Mouse (Mus musculus): ENCODE measurements around the gene Mup6. TPM values are rescaled to one million over a fixed set of nuclear protein-coding genes. Genes with fewer than 3 reads are reported as not detected.

Gene Mup6
- polyA plus RNA-seq (2015; fragmentation: Nextera tagmentation; extraction: Ambion mirVana): not detected in 2 replicates

DNA sequence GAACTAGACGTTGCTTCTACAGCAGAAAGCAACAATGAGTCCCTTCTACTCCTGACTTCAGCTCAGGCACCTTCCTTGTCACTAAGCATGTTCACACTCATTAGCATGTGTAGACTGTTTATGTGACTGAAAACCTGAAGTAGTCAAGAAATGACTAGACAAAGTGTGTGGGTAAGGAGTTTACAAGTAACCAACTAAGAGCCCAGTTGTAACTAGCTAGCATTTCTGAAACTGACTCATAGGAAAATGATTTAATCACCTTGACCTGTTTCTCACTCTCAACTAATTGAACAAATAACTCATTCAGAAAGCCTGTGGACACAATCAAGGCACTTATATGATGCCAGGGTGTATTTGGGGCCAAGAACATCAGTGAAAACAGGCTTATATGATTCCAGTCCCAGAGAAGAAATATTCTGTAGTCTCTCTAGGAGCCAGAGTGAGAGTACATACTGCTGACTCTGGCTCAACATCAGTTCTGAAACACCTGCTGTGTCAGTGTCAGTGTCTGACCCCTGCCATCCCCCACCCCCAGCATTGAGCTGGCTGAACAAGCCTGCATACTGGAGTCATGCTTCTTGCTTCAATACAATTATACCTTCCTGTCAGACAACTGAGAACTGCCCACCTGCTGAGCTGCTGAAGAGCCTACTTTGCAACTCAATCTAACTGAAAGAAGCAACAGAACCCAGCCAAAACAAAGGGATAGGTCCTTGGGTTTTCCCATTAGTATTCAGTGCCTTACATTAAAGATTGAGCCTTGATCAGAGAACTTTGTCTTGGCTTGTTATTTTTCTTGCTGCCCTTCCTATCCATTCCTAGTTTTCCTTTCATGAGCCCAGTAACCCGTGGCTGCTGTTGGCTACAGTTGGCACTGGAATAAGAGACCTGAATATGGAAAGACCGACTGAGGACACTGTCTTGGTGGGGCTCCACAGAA lies at the start of gene Mup6:
Gene Mup6, plus strand, starts transcription at position 890 of the 940 bp plus-strand sequence.
- Histone ChIP-seq H3K4me2 (ENCODE audit: low read length) (no peak within 1 kb of the TSS), H3K9me3 (replicated peaks; ENCODE audit: control insufficient read depth, low read length, poor library complexity, severe bottlenecking) (no peaks in the 10 kb centered on the region), H3K9ac (ENCODE audit: low read depth, low read length) (no peak within 1 kb of the TSS), H3K36me3 (ENCODE audit: control insufficient read depth, insufficient read depth, low read length) (no peaks in the 10 kb centered on the region), H3K27ac (ENCODE audit: low read length) (no peak within 1 kb of the TSS), H3K27me3 (ENCODE audit: control insufficient read depth, insufficient read depth, low read depth, low read length) (no peaks in the 10 kb centered on the region), H3K4me1 (ENCODE audit: control insufficient read depth, insufficient read depth, low read length) (no peaks in the 10 kb centered on the region), H3K4me3 (ENCODE audit: low read depth, low read length) (no peak within 1 kb of the TSS)
- ATAC-seq: no peak
- WGBS: 25% methylated on average over 3 of the region's 3 CpGs

DNA sequence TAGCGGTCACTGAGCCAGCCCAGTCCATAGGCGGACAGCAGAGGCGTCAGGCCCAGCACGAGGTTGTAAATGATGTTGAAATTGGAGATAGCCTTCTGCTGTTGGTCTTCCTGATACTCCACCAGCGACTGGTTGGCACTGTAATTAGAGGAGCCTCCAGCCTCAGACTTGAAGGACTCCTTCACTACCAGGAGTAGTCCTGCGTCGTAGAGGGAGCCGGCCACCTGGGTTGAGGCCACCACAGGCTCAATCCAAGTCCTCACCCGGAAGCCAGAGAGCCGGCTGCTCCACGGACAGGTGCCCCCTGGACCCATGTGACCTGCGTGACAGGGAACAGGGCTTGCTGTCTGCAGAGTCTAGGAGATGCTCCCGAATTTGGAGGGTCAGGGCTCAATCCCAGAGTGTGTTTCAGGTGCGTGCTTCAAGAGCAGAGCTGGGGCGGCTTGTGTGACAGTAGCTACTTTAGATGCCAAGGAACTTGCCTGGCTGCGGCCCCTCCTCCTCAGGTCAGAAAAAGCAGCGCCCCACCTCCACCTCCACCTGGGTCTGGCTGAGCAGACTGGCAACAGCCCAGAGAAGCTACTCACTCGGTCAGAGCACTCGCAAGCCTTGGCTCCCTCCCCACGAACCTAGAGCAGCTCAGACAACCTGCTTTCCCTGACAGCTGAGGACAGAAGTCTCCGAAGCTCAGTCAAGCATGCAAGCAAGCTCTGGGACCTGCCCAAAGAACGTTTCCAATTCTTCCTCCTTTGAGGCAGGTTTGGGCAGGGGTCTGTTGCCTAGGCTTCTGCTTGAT lies 49.3 kb upstream of the Mup6 start, which contains the start of gene Slc46a2:
Gene Slc46a2, minus strand, starts transcription at position 449 of the 796 bp plus-strand sequence.
- Histone ChIP-seq H3K4me1 (ENCODE audit: control insufficient read depth, insufficient read depth, low read length) (no peaks in the 10 kb centered on the region), H3K9ac (ENCODE audit: low read depth, low read length) (no peak within 1 kb of the TSS), H3K4me2 (ENCODE audit: low read length) (no peak within 1 kb of the TSS), H3K27ac (ENCODE audit: low read length) (no peak within 1 kb of the TSS), H3K36me3 (ENCODE audit: control insufficient read depth, insufficient read depth, low read length) (no peaks in the 10 kb centered on the region), H3K9me3 (replicated peaks; ENCODE audit: control insufficient read depth, low read length, poor library complexity, severe bottlenecking) (no peaks in the 10 kb centered on the region), H3K4me3 (ENCODE audit: low read depth, low read length) (no peak within 1 kb of the TSS), H3K27me3 (ENCODE audit: control insufficient read depth, insufficient read depth, low read depth, low read length) (0 out of 2 replicates have a peak, but pooled peaks cover 3% of the 10 kb centered on the region)
- ATAC-seq: no peak
- 18% methylated on average over 22 of the region's 22 CpGs for WGBS

DNA sequence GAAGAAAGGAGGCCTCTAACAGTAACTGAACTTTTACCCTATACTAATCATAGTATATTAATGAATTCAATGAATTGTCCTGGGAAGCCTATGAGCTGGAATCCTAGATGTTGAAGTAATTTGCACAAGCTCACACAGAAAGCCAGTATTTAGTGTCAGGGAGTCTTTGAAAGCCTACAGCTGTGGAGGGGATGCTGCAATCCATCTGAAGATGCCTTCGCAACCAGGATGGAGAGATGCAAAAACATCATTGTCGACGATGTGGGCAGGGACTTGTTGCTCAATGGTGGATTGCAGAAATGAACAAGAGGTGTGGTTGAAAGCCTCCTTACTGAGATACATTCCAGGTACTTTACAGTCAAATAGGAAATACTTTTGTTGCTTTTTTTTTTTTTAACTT lies 46.1 kb upstream of the Mup6 start:
- H3K36me3 ChIP-seq (ENCODE audit: control insufficient read depth, insufficient read depth, low read length): no peaks in the 10 kb centered on the region
- no peak overlapping the region for H3K27ac ChIP-seq (ENCODE audit: low read length)
- no peak for ATAC-seq
- no peaks in the 10 kb centered on the region for H3K4me1 ChIP-seq (ENCODE audit: control insufficient read depth, insufficient read depth, low read length)
- H3K9ac ChIP-seq (ENCODE audit: low read depth, low read length): no peak overlapping the region
- 94% methylated on average over 3 of the region's 3 CpGs for WGBS
- 0 out of 2 replicates have a peak, but pooled peaks cover 3% of the 10 kb centered on the region for H3K27me3 ChIP-seq (ENCODE audit: control insufficient read depth, insufficient read depth, low read depth, low read length)
- no peak overlapping the region for H3K4me3 ChIP-seq (ENCODE audit: low read depth, low read length)
- no peaks in the 10 kb centered on the region for H3K9me3 ChIP-seq (replicated peaks; ENCODE audit: control insufficient read depth, low read length, poor library complexity, severe bottlenecking)
- no peak overlapping the region for H3K4me2 ChIP-seq (ENCODE audit: low read length)

DNA sequence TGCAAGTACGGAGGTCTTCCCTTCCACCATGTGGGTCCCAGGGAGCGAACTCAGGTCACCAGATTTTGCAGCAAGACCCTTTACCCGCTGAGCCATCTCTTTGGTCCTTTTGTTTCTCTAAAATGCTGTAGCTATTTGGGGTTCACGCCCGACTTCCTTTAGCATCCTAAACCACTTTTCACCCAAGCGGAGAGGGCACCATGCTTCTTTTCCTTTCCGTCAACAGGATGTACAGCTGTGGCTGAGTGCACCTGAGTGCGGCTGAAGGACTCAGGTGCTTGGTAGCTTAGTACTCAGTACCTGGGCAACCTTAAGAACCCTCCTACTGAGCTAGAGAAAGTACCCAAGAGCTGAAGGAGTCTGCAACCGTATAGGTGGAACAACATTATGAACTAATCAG lies 39.0 kb upstream of the Mup6 start:
- Histone ChIP-seq H3K27ac (ENCODE audit: low read length) (no peak overlapping the region), H3K9ac (ENCODE audit: low read depth, low read length) (no peak overlapping the region), H3K36me3 (ENCODE audit: control insufficient read depth, insufficient read depth, low read length) (no peaks in the 10 kb centered on the region), H3K4me1 (ENCODE audit: control insufficient read depth, insufficient read depth, low read length) (no peaks in the 10 kb centered on the region), H3K9me3 (replicated peaks; ENCODE audit: control insufficient read depth, low read length, poor library complexity, severe bottlenecking) (no peaks in the 10 kb centered on the region), H3K27me3 (ENCODE audit: control insufficient read depth, insufficient read depth, low read depth, low read length) (no peaks in the 10 kb centered on the region), H3K4me3 (ENCODE audit: low read depth, low read length) (no peak overlapping the region), H3K4me2 (ENCODE audit: low read length) (no peak overlapping the region)
- 78% methylated on average over 9 of the region's 9 CpGs for WGBS
- ATAC-seq: no peak

DNA sequence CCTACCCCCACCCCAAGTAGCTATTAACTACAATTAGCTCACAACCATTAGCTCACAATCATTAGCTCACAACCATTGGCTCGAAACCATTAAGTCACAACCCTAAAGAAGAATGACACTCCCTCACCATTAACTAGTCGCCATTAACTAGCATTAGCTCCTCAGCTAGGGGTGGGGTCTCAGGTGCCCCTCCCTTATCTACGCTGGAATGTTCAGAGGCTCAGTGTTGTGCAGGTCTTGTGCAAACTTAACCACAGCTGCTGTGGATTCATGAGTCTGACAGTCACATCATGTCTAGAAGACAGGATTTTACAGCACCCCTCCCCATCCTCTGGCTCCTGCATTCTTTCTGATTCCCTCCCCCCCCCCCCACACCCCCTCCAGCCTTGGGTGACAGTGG lies 36.4 kb upstream of the Mup6 start:
- no peaks in the 10 kb centered on the region for H3K4me1 ChIP-seq (ENCODE audit: control insufficient read depth, insufficient read depth, low read length)
- H3K27ac ChIP-seq (ENCODE audit: low read length): no peak overlapping the region
- no peaks in the 10 kb centered on the region for H3K9me3 ChIP-seq (replicated peaks; ENCODE audit: control insufficient read depth, low read length, poor library complexity, severe bottlenecking)
- no peaks in the 10 kb centered on the region for H3K36me3 ChIP-seq (ENCODE audit: control insufficient read depth, insufficient read depth, low read length)
- H3K4me3 ChIP-seq (ENCODE audit: low read depth, low read length): no peak overlapping the region
- ATAC-seq: no peak
- 86% methylated on average over 3 of the region's 3 CpGs for WGBS
- no peak overlapping the region for H3K4me2 ChIP-seq (ENCODE audit: low read length)
- no peaks in the 10 kb centered on the region for H3K27me3 ChIP-seq (ENCODE audit: control insufficient read depth, insufficient read depth, low read depth, low read length)
- H3K9ac ChIP-seq (ENCODE audit: low read depth, low read length): no peak overlapping the region

DNA sequence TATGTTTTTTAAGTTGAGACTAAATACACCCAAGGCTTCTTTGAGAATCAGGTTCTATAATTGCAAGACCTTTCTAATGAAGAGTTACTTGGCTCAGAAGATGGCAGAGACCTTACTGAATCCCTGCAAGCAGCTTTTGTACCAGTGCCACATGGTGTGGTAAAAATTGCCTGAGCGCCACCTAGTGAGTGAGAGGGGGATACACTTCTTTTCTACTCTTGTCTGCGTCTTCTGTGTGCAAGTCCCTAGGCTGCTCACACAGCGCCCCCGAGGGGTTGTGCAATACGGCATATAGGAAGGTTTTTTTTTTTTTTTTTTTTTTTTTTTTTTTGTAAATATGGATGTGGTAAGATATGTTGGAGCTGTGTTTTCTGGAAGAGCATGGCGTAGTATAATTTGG lies 35.7 kb upstream of the Mup6 start:
- ATAC-seq: no peak; the same call in 1 of the 2 replicates
- Histone ChIP-seq H3K4me3 (ENCODE audit: low read depth, low read length) (no peak overlapping the region), H3K4me1 (ENCODE audit: control insufficient read depth, insufficient read depth, low read length) (no peaks in the 10 kb centered on the region), H3K9ac (ENCODE audit: low read depth, low read length) (no peak overlapping the region), H3K36me3 (ENCODE audit: control insufficient read depth, insufficient read depth, low read length) (no peaks in the 10 kb centered on the region), H3K9me3 (replicated peaks; ENCODE audit: control insufficient read depth, low read length, poor library complexity, severe bottlenecking) (no peaks in the 10 kb centered on the region), H3K4me2 (ENCODE audit: low read length) (no peak overlapping the region), H3K27ac (ENCODE audit: low read length) (no peak overlapping the region), H3K27me3 (ENCODE audit: control insufficient read depth, insufficient read depth, low read depth, low read length) (no peaks in the 10 kb centered on the region)
- 23% methylated on average over 6 of the region's 6 CpGs for WGBS

DNA sequence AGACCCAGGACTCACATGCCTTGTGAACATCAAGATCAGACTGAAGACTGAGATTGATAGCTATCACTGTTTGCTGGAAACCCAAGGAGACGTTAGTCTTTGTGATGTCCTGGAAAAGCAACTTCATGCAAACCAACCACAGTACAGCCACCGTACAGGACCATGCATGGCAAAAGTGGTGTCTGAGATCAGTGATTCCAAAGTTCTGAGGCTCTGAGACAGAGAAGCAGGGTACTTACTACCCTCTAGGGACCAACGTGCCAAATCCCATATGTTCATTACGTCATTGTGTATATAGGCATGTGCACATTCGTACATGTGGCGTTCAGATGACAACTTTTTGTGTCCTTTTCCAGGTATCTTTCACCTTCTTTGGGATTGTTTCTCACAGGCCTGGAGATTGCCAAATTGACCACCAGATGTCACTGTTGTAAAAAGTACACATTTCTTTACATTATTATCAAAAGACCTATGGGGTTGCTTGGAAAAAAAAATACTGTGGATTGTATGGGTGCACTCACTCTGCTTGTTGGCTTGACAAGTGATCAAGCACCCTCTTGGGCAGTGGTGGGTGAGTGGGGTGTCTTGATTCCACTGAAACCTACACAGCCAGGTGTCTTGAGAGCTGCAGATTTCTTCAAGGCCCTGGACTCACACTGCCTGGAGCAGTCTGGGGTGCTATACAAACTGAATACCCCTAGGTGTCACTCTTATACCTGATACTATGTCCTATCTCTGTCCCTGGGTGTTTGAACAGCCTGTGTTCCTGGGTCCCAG lies 31.4 kb upstream of the Mup6 start:
- Histone ChIP-seq H3K36me3 (ENCODE audit: control insufficient read depth, insufficient read depth, low read length) (no peaks in the 10 kb centered on the region), H3K27ac (ENCODE audit: low read length) (no peak overlapping the region), H3K9ac (ENCODE audit: low read depth, low read length) (no peak overlapping the region), H3K4me3 (ENCODE audit: low read depth, low read length) (no peak overlapping the region), H3K4me1 (ENCODE audit: control insufficient read depth, insufficient read depth, low read length) (no peaks in the 10 kb centered on the region), H3K27me3 (ENCODE audit: control insufficient read depth, insufficient read depth, low read depth, low read length) (no peaks in the 10 kb centered on the region), H3K9me3 (replicated peaks; ENCODE audit: control insufficient read depth, low read length, poor library complexity, severe bottlenecking) (no peaks in the 10 kb centered on the region), H3K4me2 (ENCODE audit: low read length) (no peak overlapping the region)
- ATAC-seq: peak; percentile 94
- WGBS: 57% methylated on average over 6 of the region's 6 CpGs

DNA sequence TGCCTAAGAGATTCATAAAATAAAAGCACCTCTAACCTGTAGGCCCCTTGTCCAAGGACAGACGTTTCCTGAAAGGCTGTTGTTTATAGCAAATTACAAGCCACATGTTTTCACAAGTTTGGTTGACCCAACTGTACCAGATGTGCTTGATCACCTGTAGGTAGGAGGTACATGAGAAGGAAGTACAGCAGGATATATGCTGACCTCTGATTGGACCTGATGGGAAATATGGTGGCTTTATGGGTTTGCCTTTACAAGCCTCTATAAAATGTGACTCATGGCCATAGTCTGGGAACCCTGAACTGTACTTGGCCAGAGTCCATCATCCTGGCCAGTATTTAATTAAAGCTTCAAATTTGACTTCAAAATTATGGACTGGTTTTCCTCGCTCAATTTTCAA lies 26.6 kb upstream of the Mup6 start:
- Histone ChIP-seq H3K9me3 (replicated peaks; ENCODE audit: control insufficient read depth, low read length, poor library complexity, severe bottlenecking) (no peaks in the 10 kb centered on the region), H3K36me3 (ENCODE audit: control insufficient read depth, insufficient read depth, low read length) (no peaks in the 10 kb centered on the region), H3K27ac (ENCODE audit: low read length) (no peak overlapping the region), H3K9ac (ENCODE audit: low read depth, low read length) (no peak overlapping the region), H3K27me3 (ENCODE audit: control insufficient read depth, insufficient read depth, low read depth, low read length) (no peaks in the 10 kb centered on the region), H3K4me3 (ENCODE audit: low read depth, low read length) (no peak overlapping the region), H3K4me1 (ENCODE audit: control insufficient read depth, insufficient read depth, low read length) (no peaks in the 10 kb centered on the region), H3K4me2 (ENCODE audit: low read length) (no peak overlapping the region)
- 85% methylated on average over 2 of the region's 2 CpGs for WGBS
- no peak for ATAC-seq

Measured in midbrain, embryonic 16.5 days (tissue).